Mouse (Mus musculus) urinary bladder, postnatal 14 days (tissue): ENCODE data around the gene Slc15a2.

ENCODE experiments used
- DNase-seq: peaks from one replicate; pipeline ENCODE4 v3.0.0; 2021; ENCODE audit warnings: low spot score

Slc15a2 gene

DNA sequence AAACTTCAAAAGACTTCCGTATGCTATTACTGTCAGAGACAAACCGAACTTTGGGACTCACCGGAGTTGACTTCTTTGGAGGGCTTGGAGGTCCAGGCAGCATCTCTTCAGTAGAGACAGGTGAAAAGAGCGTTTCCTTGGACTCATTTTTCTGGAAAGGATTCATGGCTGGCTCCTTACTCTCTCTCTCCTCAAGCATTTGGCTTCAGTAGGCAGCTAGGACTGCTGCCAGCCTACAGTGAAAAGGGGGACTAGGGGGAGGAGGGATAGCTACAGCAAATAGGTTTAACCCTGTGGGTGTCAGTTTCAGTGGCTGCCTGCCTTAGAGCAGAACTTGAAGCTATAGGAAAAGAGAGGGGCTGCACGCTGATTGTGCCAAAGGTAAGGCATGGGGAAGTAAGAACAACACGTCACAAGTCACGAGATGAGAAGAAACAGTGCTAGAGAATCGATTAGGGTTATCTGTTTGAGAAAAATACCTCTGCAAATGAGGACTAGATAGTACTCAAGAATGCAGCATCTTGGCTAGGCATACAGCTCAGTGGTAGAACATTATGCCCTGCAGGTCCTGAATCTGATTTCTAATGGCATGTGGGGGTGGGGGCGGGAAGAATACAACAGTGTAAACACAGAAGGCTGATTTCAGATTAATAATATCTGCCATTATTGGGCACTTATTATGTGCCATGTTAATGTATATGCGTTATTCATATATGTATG is at the start of gene Slc15a2:
Gene Slc15a2 (minus strand): TSS at position 369 of the 720 bp plus-strand sequence.
- DNase-seq: peak; percentile 13

DNA sequence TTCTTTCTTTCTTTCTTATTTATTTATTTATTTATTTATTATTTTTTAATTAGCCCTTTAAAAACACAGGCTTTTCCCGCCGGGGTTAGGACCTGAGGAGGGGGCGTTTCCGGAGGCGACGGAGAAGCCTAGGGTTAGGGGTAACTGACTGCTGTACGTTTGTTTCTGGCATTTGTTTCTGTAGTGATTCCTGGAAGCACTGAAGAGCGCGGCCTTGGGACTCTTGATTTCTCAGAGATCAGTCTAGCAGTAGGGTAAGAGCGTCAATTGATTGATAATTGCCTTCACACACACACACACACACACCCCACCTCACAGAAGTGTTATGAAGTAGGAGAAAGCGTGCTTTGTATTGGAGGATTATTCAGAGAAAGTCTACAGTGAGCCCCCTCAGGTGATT is 44.1 kb upstream of the Slc15a2 start:
- no peak for DNase-seq

DNA sequence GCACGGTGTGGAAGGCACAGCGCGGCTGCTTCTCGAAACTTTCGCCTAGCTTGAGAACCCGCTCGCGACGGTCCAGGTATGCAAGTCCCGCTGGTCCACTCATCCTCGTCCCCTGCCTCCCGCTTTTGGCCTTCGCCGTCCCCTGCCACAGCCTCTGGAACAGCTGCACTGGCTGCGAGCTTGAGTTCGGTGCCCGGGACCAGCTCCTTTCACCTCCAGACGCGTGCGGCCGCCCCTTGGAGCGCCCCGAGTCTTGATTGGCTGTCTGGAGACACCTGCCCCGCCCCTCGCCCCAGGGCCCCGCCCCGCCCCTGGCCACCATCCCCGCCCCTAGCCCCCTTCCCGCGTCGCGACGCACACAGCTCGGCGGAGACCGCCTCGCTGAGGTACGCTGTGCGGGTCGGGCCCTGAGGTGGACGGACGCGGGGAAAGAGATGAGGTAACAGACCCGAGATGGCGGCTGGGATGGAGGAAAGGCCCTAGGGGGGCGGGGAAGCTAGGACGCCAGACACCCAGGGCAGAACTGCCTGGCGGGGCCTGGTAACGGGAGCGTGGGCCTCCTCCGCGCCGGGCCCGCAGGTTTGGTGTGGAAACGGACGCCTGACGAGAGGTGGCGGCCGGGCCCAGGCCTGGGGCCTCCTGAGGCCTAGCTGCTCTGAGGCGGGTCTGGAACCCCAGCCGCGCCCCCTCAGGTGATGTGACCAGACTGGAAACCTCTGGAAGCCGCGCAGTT is 43.5 kb upstream of the Slc15a2 start, which contains the start of gene Iqcb1:
Gene Iqcb1 (plus strand): TSS at position 332 of the 733 bp plus-strand sequence.
- DNase-seq: peak; percentile 87

DNA sequence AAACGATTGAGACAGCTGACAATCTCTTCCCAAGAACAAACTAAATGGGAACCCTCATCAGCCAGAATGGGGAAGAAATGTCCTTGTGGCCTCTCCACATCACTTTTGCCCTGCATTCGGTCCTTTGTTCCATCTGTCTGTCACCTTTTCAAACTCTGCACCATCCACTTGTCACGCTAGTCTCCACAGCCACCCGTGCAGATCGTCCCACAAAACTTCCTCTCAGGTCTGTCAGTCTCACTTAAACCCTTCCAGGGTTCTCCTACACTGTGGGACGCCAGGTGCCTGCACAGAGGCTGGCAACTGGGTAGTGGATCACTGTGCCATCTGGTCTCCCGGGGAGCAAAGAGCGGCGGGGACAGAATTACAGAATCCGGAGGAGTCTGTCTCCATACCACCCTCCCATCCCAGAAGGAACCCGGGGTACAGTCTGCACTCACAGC is 42.9 kb upstream of the Slc15a2 start:
- no peak for DNase-seq

DNA sequence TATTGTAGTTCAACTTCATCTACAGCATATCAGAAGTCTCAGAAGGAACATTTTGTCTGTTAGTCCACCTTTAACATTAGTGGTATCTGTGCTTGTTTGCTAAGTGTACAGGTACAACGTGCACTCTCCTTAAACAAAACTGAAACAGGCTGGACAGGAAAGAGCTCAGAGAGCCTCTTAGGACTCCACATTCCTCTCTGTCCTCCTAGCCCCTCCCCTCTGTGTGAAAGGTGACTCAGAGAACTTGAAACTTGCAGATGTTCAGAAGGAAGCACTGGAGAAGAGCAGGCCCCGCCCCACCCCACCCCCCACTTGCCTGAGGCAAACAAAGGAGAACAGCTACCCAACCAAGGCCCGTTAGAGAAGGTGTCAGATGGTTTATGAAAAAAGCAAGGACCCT is 36.7 kb upstream of the Slc15a2 start:
- peak; percentile 60 for DNase-seq

DNA sequence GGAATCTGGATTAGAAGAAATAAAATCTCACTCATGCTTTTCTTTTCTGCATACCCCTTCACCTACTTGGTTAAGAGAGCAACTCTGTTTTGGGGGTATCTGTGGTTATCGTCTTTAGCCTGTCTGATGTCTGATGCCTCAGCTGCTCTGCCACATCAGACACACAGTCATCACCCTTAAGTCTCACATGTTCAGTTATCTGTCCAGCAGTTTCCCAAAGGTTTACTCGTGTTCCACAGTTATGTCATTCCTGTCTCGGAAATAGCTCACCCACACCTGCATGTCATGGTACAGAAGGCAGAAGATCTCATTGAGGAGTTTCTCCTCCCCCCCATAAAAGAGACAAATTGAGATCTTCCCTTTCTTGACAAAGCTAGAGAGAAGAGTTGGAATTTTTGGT is 36.0 kb upstream of the Slc15a2 start:
- DNase-seq: no peak

DNA sequence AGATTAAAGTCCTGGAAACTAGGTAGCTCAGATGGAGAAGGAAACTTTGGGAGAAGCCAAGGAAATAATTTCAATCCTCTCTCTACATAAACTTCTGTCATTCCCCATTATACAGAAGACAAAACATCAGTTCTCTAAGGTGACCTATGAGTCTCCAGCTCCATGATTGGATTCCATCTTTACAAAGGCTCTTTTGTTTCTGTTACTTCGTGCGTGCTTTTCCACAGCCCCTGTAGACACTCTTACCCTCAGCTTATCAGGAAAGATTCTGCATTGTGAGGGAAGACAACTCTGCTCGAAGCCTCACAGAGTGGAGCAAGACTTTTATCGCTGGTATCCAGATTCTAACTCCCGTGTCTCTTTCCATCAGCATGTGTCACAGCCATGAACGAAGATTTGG is 35.3 kb upstream of the Slc15a2 start:
- no peak for DNase-seq

DNA sequence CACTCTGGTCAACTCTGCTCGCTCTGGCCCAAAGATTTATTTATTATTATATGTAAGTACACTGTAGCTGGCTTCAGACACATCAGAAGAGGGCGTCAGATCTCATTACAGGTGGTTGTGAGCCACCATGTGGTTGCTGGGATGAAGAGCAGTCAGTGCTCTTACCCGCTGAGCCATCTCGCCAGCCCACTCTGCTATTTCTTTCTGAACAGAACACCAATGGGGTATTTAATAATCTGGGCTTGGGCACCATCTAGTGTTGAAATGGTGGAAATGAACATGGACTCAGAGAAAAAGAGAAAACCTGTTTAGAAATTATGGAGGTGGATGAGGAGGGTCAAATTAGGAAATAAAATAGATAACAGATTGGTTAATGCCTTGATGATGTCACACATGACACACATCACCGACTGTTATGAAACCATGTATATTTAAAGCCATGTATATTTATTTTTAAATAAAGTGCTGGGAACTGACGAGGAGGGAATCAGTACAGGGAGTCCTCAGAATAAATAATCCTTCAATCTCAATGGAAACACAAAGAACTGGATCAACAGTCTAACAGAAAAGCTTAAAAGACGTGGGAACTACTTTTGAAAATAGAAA is 32.7 kb upstream of the Slc15a2 start:
- peak; percentile 73 for DNase-seq

DNA sequence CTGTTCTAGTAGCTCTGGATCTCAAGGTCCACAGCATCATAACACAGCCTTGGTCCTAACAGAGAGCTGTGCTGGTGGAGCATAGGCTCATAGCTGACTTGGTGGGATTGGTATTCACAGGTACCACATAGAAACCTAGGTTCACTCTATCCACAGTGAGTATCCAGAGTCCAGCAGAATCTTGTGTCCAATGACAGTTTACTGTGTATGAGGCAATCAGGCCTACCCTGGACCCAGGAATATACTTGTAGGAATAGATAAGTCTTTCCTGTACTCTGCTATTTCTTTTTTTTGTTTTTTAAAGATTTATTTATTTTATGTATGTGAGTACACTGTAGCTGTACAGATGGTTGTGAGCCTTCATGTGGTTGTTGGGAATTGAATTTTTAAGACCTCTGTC is 32.2 kb upstream of the Slc15a2 start:
- no peak for DNase-seq

DNA sequence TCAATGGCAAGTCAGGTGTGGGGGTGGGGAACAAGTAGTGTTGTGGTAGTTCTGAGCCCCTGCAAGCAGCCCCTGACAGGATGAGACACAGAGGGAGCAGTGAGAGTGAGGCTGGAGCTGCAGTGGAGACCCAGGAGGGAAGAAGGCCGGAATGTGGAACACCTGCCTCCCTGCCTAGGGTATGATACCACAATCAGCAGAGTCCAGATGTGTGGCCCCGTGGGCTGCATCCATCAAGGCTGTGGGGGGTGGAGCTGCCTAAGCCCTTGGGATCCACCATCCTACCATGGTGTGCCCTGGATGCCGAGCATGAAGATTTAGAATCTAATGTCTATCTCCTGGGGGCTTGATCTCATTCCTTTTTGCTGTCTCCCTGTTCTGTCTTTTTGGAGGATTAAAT is 28.9 kb upstream of the Slc15a2 start:
- no peak for DNase-seq

DNA sequence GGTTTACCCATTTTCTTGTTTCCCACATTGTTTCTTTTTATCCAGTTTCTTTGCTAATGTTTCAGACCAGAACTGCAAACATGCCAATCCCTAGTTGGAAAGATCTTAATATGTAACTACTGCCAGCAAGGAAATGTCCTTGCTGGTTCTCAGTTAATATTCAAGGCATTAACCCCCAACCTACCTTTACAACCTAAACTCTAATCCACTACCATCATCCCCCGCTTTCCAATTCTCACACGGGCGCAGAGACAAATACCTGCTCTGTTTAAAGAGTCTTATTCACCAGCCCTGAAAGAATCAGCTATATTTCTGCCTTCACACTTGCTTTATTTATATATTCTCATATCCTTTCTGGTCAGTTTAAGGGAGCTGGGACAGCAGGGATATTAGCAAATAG is 23.9 kb upstream of the Slc15a2 start:
- no peak for DNase-seq

DNA sequence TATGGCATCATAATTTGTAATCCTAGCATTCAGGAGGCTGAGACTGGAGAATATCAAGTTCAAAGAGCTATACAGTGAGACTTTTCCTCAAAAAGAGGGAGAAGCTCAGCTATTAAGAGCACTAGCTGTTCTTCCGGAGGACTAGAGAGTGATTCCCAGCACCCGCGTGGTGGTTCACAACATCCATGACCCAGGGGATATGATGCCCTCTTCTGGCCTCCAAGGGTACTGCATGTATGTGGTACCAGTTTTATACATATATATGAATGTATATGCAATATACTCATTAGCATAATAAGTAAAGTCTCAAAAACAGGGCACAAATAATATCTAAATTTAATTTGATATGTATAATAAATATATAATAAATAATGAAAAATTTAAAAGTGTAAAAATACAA is 17.6 kb upstream of the Slc15a2 start:
- DNase-seq: no peak

DNA sequence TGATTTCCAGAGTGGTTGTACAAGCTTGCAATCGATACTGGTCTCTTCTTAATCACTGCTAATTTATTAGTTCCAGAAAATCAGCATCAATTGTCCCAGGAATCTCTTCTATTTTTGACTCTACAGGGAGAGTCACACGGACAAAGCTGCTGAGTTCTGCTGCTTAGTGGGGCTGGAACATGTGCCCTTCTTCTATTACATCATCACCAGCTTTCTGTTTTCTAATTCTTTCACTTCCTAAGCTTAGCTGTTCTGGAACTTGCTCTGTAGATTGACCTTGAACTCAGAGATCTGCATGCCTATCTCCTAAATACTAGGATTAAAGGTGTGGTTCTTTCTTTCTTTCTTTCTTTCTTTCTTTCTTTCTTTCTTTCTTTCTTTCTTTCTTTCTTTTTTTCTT is 13.6 kb upstream of the Slc15a2 start:
- DNase-seq: no peak

DNA sequence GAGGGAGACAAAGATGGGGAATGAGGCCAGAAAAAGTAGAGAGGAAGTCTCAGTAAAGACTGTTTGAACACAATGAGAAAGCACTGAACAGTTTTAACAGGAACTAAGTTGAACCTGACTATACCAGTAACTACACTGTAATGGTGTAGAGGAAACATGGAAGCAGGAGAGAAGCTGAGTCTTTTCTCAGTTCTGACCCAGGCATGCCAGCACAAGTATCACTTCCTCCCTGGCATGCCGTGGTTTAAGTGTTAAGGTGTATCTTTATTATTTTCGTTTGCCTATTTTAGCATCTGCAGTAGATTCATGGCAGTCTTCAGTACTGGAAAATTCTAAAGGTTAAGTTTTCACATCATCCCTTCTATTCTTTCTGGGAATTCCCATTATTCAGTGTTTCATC is 10.2 kb upstream of the Slc15a2 start:
- no peak for DNase-seq

DNA sequence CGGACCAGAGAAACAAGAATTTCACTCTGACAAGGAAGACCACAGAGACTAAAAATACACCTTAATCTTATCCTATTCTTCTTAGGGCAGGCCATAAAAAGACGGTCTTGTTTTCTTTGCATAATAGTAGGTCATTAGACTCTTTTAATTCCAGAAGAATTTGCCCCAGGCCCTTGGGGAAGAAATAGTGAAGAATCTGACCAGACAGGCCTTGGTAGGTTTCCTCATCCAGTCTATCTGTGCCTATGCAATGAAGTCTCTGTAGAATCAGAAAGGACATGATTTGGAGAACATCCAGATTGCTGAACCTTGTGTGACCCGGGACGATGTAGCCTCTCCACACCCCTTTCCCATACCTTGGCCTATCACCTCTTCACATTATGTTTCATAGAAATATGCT is 5.4 kb upstream of the Slc15a2 start:
- DNase-seq: no peak

DNA sequence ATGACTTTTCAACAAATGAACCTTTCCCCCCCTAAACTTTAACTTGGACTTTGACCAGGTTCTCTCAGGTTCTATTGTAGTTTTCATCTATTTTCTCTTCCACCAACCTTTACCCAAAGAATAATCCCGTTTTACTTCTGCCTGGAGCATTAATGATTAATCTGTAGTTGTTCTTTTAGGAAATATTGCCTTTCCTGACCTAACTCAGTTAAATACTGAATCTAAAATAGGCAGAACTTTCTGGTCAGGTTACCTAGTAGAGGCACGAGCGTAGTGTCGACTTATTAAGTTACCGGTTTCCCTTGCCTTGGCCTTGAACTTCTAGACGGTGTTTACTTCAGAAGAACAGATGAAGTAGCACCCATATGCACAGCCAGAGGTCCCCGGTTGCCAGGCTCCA is 1.7 kb upstream of the Slc15a2 start:
- DNase-seq: no peak

DNA sequence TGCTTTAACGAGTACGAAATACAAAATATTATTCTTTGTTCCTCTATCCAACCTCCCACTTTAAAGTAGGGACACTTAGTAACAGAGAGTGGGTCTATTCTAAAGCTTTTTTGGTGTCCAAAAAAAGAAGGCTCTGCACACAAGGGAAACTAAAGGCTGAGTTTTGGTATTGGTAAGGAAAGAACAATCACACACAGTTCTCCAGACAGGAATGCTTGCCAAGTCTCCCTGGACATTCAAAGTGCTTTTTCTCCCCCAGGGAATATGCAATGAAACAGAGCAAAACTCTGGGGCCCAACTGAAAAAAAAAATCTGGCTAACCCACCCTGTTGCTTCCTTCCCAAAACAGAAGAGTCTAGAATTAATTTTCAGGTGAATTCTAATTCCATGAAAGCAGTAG is 616 bp downstream of the Slc15a2 start:
- no peak for DNase-seq

DNA sequence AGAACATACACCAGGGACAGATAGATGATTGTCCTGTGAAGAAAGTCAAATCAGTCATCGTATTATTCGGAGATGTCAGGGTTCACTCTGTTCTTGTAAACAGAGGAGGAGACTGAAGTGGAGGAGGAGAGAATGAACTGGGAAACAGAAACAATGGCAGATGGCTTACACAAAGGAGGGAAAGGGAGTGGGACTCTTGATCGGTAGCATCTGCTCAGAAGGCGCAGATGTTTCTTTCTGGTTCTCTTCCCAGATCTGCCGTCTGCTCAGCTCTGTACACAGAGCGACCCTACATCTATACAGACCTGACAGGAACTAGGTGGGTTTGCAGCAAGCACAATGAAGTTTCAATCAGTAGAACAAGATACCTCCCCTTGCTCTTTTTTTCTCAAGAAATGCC is 9.1 kb downstream of the Slc15a2 start:
- no peak for DNase-seq

DNA sequence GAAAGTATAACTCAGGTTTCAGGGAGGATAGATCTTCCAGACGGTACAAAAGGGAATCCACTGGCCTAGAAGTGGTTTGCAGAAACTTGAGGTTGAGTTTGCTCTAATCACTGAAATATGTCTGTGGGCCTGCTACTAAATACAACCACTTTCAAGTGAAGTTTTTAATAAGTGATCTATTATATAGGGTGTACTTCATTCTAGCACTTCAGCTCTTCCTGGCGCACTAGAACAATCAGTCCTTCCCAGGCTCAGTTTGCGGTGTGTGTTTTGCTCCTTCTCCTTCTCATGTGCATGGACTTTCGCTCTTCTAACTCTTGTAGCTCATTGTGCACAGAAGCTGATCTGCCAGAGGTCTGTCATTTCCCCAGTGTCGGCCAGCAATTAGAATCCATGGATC is 11.8 kb downstream of the Slc15a2 start:
- no peak for DNase-seq

DNA sequence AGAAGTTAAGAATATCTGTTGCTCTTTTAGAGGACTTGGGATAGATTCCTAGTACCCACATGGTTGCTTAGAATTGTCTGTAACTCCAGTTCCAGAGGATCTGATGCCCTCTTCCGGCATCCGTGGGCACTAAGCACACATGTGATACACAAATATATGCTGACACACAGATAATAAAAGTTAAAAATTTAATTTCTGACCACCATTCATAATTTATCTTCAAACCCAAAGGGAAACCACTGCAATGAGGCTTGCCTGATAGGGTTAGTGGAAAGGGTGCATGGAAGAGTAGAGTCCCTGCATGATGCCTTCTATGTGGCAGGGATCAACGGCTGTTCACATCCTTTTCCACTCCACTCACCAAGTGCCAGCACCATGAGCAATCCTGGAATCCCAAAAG is 13.1 kb downstream of the Slc15a2 start:
- no peak for DNase-seq

DNA sequence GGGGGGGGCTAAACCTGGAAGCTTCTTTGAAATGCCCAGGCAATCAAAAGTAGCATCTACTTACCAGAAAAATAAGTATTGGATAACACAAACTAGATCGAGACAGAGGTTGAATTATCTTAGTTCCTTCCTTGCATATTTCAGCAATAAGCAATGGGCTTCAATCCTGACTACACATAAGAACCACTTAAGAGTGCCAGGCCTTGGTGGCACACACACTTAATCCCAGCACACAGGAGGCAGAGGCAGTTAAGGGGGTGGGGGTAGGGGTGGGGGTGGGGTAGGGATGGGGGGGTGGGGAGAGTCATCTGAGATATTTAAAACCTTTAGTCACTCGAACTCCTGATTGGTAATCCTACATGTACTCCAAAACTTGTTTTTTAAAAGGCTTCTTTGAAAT is 13.5 kb downstream of the Slc15a2 start:
- DNase-seq: no peak

DNA sequence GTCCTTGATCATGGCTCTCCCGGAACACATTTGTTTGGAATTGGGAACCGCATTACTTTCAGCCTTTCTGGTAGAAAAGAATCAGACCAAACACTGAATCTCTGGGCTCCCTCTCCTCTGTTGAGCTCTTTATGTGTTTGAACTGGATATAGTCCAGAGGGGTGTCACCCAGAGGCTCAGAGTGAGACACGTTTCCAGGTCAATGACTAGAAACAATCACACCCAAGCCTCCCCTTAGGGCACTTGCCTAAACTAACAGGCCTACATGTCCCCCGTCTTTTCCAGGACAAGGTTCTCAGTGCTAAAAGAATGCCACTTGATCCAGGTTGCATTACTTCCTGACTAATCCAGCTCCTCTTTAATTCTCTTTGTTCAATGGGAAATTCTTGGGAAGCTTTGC is 13.9 kb downstream of the Slc15a2 start:
- no peak for DNase-seq

DNA sequence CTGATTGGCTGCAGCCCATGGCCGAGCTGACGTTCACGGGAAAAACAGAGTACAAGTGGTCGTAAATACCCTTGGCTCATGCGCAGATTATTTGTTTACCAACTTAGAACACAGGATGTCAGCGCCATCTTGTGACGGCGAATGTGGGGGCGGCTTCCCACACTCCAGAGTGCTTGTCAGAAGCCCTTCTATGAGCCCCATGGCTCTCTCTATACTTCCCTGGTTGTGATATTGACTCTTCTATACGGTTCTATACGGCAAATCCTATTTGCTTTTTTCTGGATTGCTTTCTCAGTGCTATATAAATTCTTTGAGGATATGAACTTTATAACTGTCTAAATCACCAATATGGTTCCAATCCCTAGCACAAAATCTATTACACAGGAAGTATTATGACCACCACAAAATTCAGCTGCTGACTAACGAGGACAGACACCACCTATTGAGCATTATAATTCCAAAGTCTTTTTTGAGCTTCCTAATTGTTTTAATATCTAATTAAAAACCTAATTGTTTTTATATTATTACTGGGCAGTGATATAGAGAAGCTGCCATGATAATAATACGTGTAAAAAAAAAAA is 14.5 kb downstream of the Slc15a2 start:
- no peak for DNase-seq
